Mouse (Mus musculus): ENCODE data around the gene Zbtb25. TPM values are rescaled to one million over a fixed set of nuclear protein-coding genes. Genes with fewer than 3 reads are reported as not detected.

Gene Zbtb25
- polyA plus RNA-seq, 1 experiment from 2014 or later = 20.6 TPM

GRCm38 (mm10) chr12:76300367-76300766 lies 69.0 kb downstream of the Zbtb25 start:
- Histone ChIP-seq H3K4me3 (no peak overlapping the region), H3K27ac (no peak overlapping the region), H3K36me3 (peaks cover 26% of the 10 kb centered on the region), H3K4me1 (no peaks in the 10 kb centered on the region), H3K4me2 (replicated peaks) (no peak overlapping the region), H3K27me3 (no peaks in the 10 kb centered on the region), H3K9ac (no peak overlapping the region), H3K9me3 (replicated peaks) (no peaks in the 10 kb centered on the region)
- no peak for ATAC-seq (ENCODE audit: low FRiP score)
- 92% methylated on average over 10 of the region's 10 CpGs for WGBS

- no peak overlapping the region for H3K4me3 ChIP-seq
- no peaks in the 10 kb centered on the region for H3K27me3 ChIP-seq
- H3K4me2 ChIP-seq (replicated peaks) = no peak overlapping the region
- WGBS = 95% methylated on average over 9 of the region's 9 CpGs
- no peak overlapping the region for H3K27ac ChIP-seq
- no peak overlapping the region for H3K9ac ChIP-seq
- ATAC-seq (ENCODE audit: low FRiP score) = no peak
- no peaks in the 10 kb centered on the region for H3K9me3 ChIP-seq (replicated peaks)
- H3K4me1 ChIP-seq = no peaks in the 10 kb centered on the region
- H3K36me3 ChIP-seq = peaks cover 24% of the 10 kb centered on the region
These were observed 70.0 kb downstream of the Zbtb25 start for GRCm38 (mm10) chr12:76299361-76299906.

GRCm38 (mm10) chr12:76297830-76298229 lies 71.6 kb downstream of the Zbtb25 start:
- H3K27me3 ChIP-seq = no peaks in the 10 kb centered on the region
- H3K27ac ChIP-seq = no peak overlapping the region
- no peak overlapping the region for H3K9ac ChIP-seq
- no peak overlapping the region for H3K4me3 ChIP-seq
- no peaks in the 10 kb centered on the region for H3K4me1 ChIP-seq
- H3K9me3 ChIP-seq (replicated peaks) = no peaks in the 10 kb centered on the region
- no peak for ATAC-seq (ENCODE audit: low FRiP score)
- H3K4me2 ChIP-seq (replicated peaks) = no peak overlapping the region
- H3K36me3 ChIP-seq = peaks cover 29% of the 10 kb centered on the region
- 85% methylated on average over 5 of the region's 5 CpGs for WGBS

Other genes with a start within 250 kb of the Zbtb25 start
- gene Esr2, start 192.3 kb downstream of the Zbtb25 start, polyA plus RNA-seq (2016; fragmentation: Nextera tagmentation; extraction: Ambion mirVana) = 0.22 and 0.47 TPM in 2 replicates
- gene Tex21, start 122.9 kb downstream of the Zbtb25 start, polyA plus RNA-seq (2016; fragmentation: Nextera tagmentation; extraction: Ambion mirVana) = not detected in 2 replicates
- gene Mthfd1, start 114.3 kb downstream of the Zbtb25 start, polyA plus RNA-seq (2016; fragmentation: Nextera tagmentation; extraction: Ambion mirVana) = 44.8 and 46.3 TPM in 2 replicates
- 5.7 and 6.8 TPM in 2 replicates for gene Akap5, start 44.7 kb downstream of the Zbtb25 start, polyA plus RNA-seq (2016; fragmentation: Nextera tagmentation; extraction: Ambion mirVana)
- gene Zbtb1, start 664 bp upstream of the Zbtb25 start, polyA plus RNA-seq (2016; fragmentation: Nextera tagmentation; extraction: Ambion mirVana) = 8.3 and 8.6 TPM in 2 replicates
- gene Hspa2, start 34.6 kb upstream of the Zbtb25 start, polyA plus RNA-seq (2016; fragmentation: Nextera tagmentation; extraction: Ambion mirVana) = 9.8 and 10.4 TPM in 2 replicates
- gene Ppp1r36, start 47.9 kb upstream of the Zbtb25 start, polyA plus RNA-seq (2016; fragmentation: Nextera tagmentation; extraction: Ambion mirVana) = 2.7 and 3.1 TPM in 2 replicates
- gene Plekhg3, start 161.3 kb upstream of the Zbtb25 start, polyA plus RNA-seq (2016; fragmentation: Nextera tagmentation; extraction: Ambion mirVana) = 3.0 and 3.6 TPM in 2 replicates